Mouse (Mus musculus) midbrain, embryonic 15.5 days (tissue): Measurements from ENCODE around the gene Copz1. TPM values are rescaled to one million over a fixed set of nuclear protein-coding genes. Genes with fewer than 3 reads are reported as not detected.
A peak's percentile ranks its signal among the peaks of the same experiment; 100 is the strongest.

ENCODE experiments used
- ATAC-seq: fragments of 200-750 bp; cut with Nextera tagmentation; replicated peaks from 2 replicates; pipeline ENCODE4 v1.8.0; 2017; ENCODE audit warnings: moderate TSS enrichment
- H3K27ac ChIP-seq: fragments of 300-500 bp; sonication (generic); 2 replicates; pipeline ENCODE4 v1.5.1; 2015; ENCODE audit warnings: mild to moderate bottlenecking, inconsistent platforms
- H3K27me3 ChIP-seq: fragments of 300-500 bp; sonication (generic); replicated peaks from 2 replicates; pipeline ENCODE4 v1.6.1; 2015; ENCODE audit warnings: inconsistent platforms
- H3K36me3 ChIP-seq: fragments of 300-500 bp; sonication (generic); replicated peaks from 2 replicates; pipeline ENCODE4 v1.6.1; 2015; ENCODE audit warnings: inconsistent platforms
- H3K4me1 ChIP-seq: fragments of 300-500 bp; sonication (generic); 2 replicates; pipeline ENCODE4 v1.6.1; 2015; ENCODE audit warnings: inconsistent platforms
- H3K4me2 ChIP-seq: fragments of 300-500 bp; sonication (generic); 2 replicates; pipeline ENCODE4 v1.6.1; 2015; ENCODE audit warnings: inconsistent platforms, mild to moderate bottlenecking, moderate library complexity
- H3K4me3 ChIP-seq: fragments of 300-500 bp; sonication (generic); 2 replicates; pipeline ENCODE4 v1.5.1; 2015; ENCODE audit warnings: mild to moderate bottlenecking, inconsistent platforms
- H3K9ac ChIP-seq: fragments of 300-500 bp; sonication (generic); 2 replicates; pipeline ENCODE4 v1.6.1; 2015; ENCODE audit warnings: mild to moderate bottlenecking, inconsistent platforms
- H3K9me3 ChIP-seq: fragments of 300-500 bp; sonication (generic); 2 replicates; pipeline ENCODE4 v1.6.1; 2016; ENCODE audit warnings: inconsistent platforms
- WGBS: fragments of 180-500 bp; shearing (Covaris S2); methylation state at CpG from one replicate; pipeline ENCODE4 v1.1.7; 2015; ENCODE audit warnings: mixed read lengths; 5-methylcytosine and 5-hydroxymethylcytosine counted together
- polyA plus RNA-seq: library from polyadenylated mRNA; unstranded; fragments of >200 nt; fragmentation: Nextera tagmentation; extraction: Ambion mirVana; gene quantifications from 2 replicates; pipeline ENCODE4 v1.2.1, GENCODE M21; 2015

Copz1 gene
- polyA plus RNA-seq, 1 experiment from 2014 or later, result 197 TPM

DNA sequence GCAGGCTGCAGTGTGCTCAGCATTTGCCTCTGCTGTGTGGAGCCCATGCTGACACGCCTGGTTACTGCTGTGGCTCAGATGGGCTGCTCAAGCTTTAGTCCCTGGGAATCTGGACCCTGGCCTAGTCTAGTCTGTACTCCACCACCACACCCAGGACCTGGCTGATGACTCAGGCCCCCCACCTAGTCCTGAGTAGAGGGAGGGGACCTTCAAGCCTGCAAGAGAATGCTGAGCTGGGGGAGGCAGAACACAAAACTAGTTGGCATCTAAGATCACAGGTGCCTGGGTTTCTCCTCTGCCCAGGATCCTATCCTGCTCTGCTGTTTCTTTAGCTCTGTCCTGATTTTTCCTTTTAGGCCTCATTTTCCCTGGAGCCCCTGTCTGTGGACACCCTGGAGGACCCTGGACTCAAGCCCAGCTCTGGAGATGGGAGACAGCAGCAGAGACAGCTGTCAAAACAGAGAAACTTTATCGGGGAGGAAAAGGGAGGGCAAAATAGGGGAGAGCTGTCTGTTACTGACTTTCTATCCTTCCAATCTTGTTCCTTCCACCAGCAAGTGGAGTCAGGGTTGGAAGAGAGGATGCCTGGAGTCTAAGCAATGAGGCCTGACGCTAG, 45.8 kb downstream of the Copz1 start:
- Histone ChIP-seq H3K4me3 (no peak overlapping the region), H3K4me1 (peaks cover 42% of the 10 kb centered on the region), H3K9ac (no peak overlapping the region), H3K27ac (no peak overlapping the region), H3K9me3 (no peaks in the 10 kb centered on the region), H3K36me3 (peaks cover 27% of the 10 kb centered on the region; the same call in 1 of the 2 replicates), H3K4me2 (no peak overlapping the region), H3K27me3 (no peaks in the 10 kb centered on the region)
- 79% methylated on average over 3 of the region's 3 CpGs for WGBS
- ATAC-seq, result no peak

DNA sequence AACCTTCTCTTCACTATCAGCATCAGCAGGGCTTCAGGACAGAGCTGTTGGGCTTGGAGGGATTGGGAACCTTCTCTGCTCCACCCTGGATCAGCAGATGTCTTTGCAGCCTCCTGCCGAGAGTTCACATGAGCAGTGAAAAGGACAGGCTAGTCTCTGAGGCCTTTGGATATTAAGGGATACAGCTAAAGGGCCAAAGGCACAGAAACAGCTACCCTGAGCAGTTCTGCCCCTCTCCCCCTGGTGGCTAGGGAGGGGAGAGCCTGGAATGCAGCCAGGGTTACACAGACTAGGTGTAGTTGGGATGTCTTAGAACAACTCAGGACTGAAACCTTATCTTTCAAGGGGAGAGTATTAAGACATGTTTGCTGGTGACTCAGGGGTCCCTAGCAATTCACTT, 48.6 kb downstream of the Copz1 start:
- no peak overlapping the region for H3K27ac ChIP-seq
- H3K9ac ChIP-seq, result no peak overlapping the region; the same call in 1 of the 2 replicates
- no peaks in the 10 kb centered on the region for H3K9me3 ChIP-seq
- peaks cover 29% of the 10 kb centered on the region for H3K4me1 ChIP-seq
- H3K4me3 ChIP-seq, result no peak overlapping the region
- H3K4me2 ChIP-seq, result no peak overlapping the region
- H3K27me3 ChIP-seq, result no peaks in the 10 kb centered on the region
- no peak for ATAC-seq
- 67% methylated on average over 1 of the region's 1 CpGs for WGBS
- H3K36me3 ChIP-seq, result peaks cover 22% of the 10 kb centered on the region; the same call in 1 of the 2 replicates

DNA sequence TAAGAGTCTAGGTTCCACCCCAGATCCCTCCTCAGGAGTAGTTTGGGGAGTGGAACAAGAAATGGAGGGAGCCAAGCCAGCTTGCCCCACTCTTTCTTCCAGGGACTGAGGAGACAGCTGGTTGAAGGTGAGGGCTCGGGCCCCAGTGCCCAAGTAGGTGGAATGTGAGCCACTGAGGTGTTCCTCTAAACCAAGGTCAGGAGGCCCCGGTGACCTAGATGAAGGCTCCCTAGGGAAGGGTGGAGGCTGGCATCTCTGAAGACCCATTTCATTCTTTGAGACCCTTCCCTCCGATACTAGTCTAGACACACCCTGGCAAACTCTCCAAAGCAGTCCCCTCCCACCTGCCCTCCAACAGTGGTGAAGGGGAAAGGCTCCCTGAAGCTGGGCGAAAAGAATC, 49.9 kb downstream of the Copz1 start:
- H3K9me3 ChIP-seq, result no peaks in the 10 kb centered on the region
- H3K4me1 ChIP-seq, result peaks cover 29% of the 10 kb centered on the region
- H3K27ac ChIP-seq, result peak overlapping the region; percentile 73; the same call in 1 of the 2 replicates
- 37% methylated on average over 4 of the region's 4 CpGs for WGBS
- H3K36me3 ChIP-seq, result peaks cover 10% of the 10 kb centered on the region; the same call in 1 of the 2 replicates
- H3K4me3 ChIP-seq, result peak overlapping the region; percentile 63
- ATAC-seq, result no peak
- H3K27me3 ChIP-seq, result no peaks in the 10 kb centered on the region
- H3K4me2 ChIP-seq, result peak overlapping the region; percentile 66
- peak overlapping the region; percentile 83 for H3K9ac ChIP-seq

- peak; percentile 77 for ATAC-seq
These were observed 50.5 kb downstream of the Copz1 start for GRCm38 (mm10) chr15:103323070-103323454.

DNA sequence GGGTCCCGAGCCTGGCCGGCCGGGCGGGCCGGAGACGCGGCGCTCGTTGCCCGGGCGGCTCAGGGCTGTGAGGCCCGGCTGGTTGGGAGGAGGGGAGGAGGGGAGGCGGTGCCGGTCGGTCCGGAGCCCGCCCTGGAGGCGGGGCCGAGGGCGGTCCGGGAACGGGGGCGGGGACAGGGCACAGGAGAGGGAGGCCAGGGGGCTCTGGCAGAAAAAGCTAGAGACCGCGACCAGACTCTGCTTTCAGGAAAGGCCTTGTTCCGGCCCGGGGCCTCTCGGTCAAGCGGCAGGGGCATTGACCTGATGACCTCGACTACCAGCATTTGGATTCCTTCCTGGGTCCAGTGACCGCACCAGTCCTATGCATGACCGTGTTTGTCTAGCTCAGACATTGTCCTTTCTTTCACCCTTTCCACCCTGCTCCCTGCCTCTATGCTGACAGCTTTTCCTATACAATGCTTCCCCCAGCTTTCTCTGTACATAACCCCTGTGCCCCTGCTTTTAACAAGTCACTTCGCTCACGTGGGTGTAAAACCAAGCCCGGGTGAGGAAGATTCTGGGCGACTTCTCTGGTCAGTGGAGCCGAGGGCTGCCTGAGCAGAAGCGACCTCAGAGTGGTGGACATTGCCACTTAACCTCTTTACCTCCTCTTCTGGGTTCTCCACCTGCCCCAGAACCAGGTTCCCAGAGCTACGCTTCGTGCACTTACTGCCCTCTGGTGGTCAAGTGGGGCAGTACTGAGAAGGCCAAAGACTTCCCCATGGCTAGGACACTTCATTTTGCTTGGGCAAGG, 51.1 kb downstream of the Copz1 start:
- ATAC-seq, result peak; percentile 97
- 1% methylated on average over 39 of the region's 40 CpGs for WGBS
- Histone ChIP-seq H3K27me3 (no peaks in the 10 kb centered on the region), H3K4me3 (peak overlapping the region; percentile 63), H3K9ac (peak overlapping the region; percentile 83), H3K36me3 (no peaks in the 10 kb centered on the region), H3K9me3 (no peaks in the 10 kb centered on the region), H3K4me2 (peak overlapping the region; percentile 66), H3K27ac (peak overlapping the region; percentile 73), H3K4me1 (peaks cover 29% of the 10 kb centered on the region)

More at GRCm38 (mm10) chr15:103323070-103323454, 50.5 kb downstream of the Copz1 start:
- peak overlapping the region; percentile 63 for H3K4me3 ChIP-seq
- peaks cover 5% of the 10 kb centered on the region; the same call in 1 of the 2 replicates for H3K36me3 ChIP-seq
- H3K4me1 ChIP-seq, result peaks cover 29% of the 10 kb centered on the region
- H3K27ac ChIP-seq, result peak overlapping the region; percentile 73
- H3K9ac ChIP-seq, result peak overlapping the region; percentile 83
- 0% methylated on average over 15 of the region's 26 CpGs for WGBS
- H3K9me3 ChIP-seq, result no peaks in the 10 kb centered on the region
- no peaks in the 10 kb centered on the region for H3K27me3 ChIP-seq
- peak overlapping the region; percentile 66 for H3K4me2 ChIP-seq

GRCm38 (mm10) chr15:103333081-103333615, 60.6 kb downstream of the Copz1 start:
- Histone ChIP-seq H3K27ac (no peak overlapping the region), H3K27me3 (no peaks in the 10 kb centered on the region), H3K36me3 (no peaks in the 10 kb centered on the region), H3K9me3 (no peaks in the 10 kb centered on the region), H3K4me1 (peaks cover 24% of the 10 kb centered on the region), H3K9ac (no peak overlapping the region), H3K4me2 (no peak overlapping the region), H3K4me3 (no peak overlapping the region)
- 43% methylated on average over 5 of the region's 5 CpGs for WGBS
- no peak for ATAC-seq

DNA sequence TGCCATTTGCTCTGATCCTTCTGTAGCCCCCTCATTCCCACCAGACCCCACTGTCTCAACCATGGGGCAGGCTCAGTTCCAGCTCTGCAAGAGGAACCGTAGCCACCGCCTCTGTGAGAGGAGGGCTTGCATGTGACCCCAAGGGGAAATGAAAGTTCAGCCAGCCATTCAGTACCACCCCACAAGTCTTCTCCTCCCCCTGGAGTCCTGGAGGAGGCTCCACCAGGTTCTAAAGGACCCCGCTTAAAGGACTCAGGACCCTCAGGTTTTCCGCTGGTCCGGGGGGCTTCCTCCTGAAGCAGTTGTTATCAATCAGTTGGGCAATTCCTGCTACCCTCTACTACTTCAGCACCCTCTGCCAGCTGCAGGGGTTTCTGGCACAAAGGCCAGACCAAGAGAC, 61.2 kb downstream of the Copz1 start:
- Histone ChIP-seq H3K27ac (0 out of 2 replicates have a peak overlapping the region, but pooled peaks have one; percentile 34), H3K4me1 (peaks cover 29% of the 10 kb centered on the region), H3K36me3 (no peaks in the 10 kb centered on the region), H3K9me3 (no peaks in the 10 kb centered on the region), H3K27me3 (no peaks in the 10 kb centered on the region), H3K9ac (no peak overlapping the region), H3K4me3 (no peak overlapping the region), H3K4me2 (peak overlapping the region; percentile 20; the same call in 1 of the 2 replicates)
- no peak for ATAC-seq
- WGBS, result 44% methylated on average over 5 of the region's 5 CpGs

DNA sequence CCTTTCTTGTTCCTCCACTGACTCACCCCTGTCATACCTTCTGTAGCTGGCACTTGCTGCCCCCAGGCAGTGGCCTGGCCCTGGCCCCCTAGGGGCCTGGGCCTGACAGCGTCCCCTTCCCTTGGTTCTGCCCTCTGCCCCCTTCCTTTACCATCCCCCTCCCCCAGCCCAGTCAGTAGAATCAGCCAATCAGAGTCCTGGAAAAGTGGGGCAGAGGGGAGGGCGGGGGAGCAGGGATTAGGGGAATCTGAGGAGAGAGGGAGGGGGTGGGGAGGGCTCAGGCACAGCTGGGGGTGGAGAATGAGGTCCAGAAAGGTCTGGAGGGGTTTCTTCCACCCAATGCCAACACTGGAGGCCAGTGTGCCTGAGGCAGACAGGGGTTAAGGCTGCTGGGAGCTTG, 61.7 kb downstream of the Copz1 start:
- no peak overlapping the region for H3K4me3 ChIP-seq
- peak overlapping the region; percentile 20; the same call in 1 of the 2 replicates for H3K4me2 ChIP-seq
- no peaks in the 10 kb centered on the region for H3K9me3 ChIP-seq
- 8% methylated on average over 2 of the region's 2 CpGs for WGBS
- no peaks in the 10 kb centered on the region for H3K36me3 ChIP-seq
- no peaks in the 10 kb centered on the region for H3K27me3 ChIP-seq
- 0 out of 2 replicates have a peak overlapping the region, but pooled peaks have one; percentile 34 for H3K27ac ChIP-seq
- H3K4me1 ChIP-seq, result peaks cover 34% of the 10 kb centered on the region
- ATAC-seq, result no peak
- no peak overlapping the region for H3K9ac ChIP-seq

- Histone ChIP-seq H3K4me2 (no peak overlapping the region), H3K27ac (0 out of 2 replicates have a peak overlapping the region, but pooled peaks have one; percentile 17), H3K9ac (no peak overlapping the region), H3K27me3 (no peaks in the 10 kb centered on the region), H3K4me3 (no peak overlapping the region), H3K36me3 (no peaks in the 10 kb centered on the region), H3K9me3 (no peaks in the 10 kb centered on the region), H3K4me1 (peaks cover 39% of the 10 kb centered on the region)
- WGBS, result 69% methylated on average over 3 of the region's 3 CpGs
- ATAC-seq, result no peak
These were observed 62.5 kb downstream of the Copz1 start for GRCm38 (mm10) chr15:103335040-103335439.

DNA sequence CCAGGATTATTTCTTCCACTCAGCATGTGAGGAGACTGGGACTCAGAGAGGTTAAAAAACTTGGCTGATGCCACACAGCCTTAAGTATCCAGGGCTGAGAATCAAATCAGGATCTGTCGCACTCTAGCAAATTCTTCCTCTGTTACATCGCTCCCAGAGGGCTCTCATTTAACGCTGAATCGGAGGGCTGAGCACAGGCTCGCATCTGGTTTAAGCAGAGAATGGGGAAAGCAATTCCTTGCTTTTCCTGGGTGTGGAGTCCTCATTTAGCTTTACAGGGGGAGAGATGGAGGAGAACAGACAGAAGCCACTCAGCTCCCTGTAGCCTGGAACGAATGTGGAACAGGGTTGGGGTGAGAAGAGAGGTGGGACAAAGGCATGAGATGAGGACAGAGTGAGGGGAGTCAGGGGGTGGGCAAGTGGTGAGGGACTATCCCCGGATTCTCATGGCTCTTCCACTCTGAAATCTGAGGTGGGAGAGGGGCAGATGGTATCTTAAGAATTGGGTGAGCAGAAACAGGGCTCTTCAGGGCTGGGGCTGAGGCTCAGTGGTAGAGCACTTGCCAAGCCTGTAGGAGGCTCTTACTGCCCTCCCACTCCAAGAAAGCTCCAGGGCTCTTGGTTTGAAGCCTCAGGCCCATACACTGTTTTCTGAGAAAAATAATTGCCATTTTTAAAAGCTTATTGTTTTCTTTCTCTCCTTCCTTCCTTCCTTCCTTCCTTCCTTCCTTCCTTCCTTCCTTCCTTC, 63.1 kb downstream of the Copz1 start:
- H3K36me3 ChIP-seq, result no peaks in the 10 kb centered on the region
- H3K9ac ChIP-seq, result no peak overlapping the region

DNA sequence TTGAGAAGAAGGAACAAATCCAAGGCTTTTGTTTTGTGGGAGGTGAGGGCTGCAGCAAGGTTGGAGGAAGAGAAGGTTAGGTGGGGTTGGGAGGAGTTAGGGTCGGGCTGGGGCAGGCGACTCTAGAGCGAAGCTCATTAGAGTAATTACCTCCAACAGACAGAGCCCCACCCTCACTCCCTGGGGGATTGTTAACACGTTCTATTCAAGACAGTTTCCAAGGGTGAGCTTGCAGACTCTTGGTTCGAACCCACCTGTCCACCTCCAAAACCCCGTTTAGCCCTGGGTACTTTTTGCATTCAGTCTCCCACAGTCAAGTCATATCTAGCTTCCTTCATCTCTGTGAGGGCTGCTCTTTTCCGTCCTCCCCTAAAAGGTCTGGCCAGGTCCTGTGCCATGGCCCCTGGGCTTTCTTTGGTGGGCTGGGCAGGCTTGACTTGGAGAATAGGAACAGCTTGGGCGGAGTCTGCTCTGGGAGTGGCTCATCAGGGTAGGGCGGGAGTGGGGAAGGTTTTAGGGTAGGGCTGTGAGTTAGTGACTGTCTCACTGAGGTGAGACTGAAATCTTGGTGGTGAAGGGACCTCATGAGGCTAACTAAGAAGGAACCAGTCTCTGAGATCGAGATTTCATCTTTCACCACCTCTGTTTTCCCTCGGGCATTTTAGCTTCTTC, 64.6 kb downstream of the Copz1 start:
- Histone ChIP-seq H3K27me3 (0 out of 2 replicates have a peak, but pooled peaks cover 4% of the 10 kb centered on the region), H3K4me3 (no peak overlapping the region), H3K36me3 (no peaks in the 10 kb centered on the region), H3K4me2 (no peak overlapping the region), H3K9ac (no peak overlapping the region), H3K27ac (no peak overlapping the region), H3K9me3 (no peaks in the 10 kb centered on the region), H3K4me1 (peaks cover 56% of the 10 kb centered on the region)
- 22% methylated on average over 11 of the region's 11 CpGs for WGBS
- no peak for ATAC-seq

More for the DNA sequence above, 63.1 kb downstream of the Copz1 start:
- Histone ChIP-seq H3K27ac (0 out of 2 replicates have a peak overlapping the region, but pooled peaks have one; percentile 17), H3K27me3 (no peaks in the 10 kb centered on the region), H3K4me3 (no peak overlapping the region), H3K4me2 (no peak overlapping the region), H3K4me1 (peaks cover 45% of the 10 kb centered on the region), H3K9me3 (no peaks in the 10 kb centered on the region)
- ATAC-seq, result no peak
- 19% methylated on average over 7 of the region's 7 CpGs for WGBS
